Mouse (Mus musculus) spleen, adult 2 months (tissue): Measurements from ENCODE around the gene Nell1.

Experiments used
- CTCF ChIP-seq: fragments of 200-500 bp; IDR thresholded peaks from 2 replicates; pipeline ENCODE4 v1.5.1; 2011; ENCODE audit warnings: mild to moderate bottlenecking, inconsistent platforms; ENCODE audit not compliant: insufficient read depth, insufficient read length, insufficient replicate concordance; ENCODE audit errors: extremely low read depth
- POLR2A ChIP-seq: fragments of 200-500 bp; IDR thresholded peaks from 2 replicates; pipeline ENCODE4 v1.6.1; 2011; ENCODE audit warnings: low read depth, low read length, inconsistent platforms

- TF ChIP-seq CTCF (no peak), POLR2A (no peak)
Measured at GRCm38 (mm10) chr7:50260016-50260415, 285.4 kb downstream of the Nell1 start.
